Mouse (Mus musculus): ENCODE measurements around the gene Gtf2a2.

The Gtf2a2 gene

GRCm38 (mm10) chr9:70048751-70049415 is 36.5 kb downstream of the Gtf2a2 start:
- in situ Hi-C loops (cut with MboI; ENCODE audit: unreplicated experiment in 2 of 2), result no loop called here

DNA sequence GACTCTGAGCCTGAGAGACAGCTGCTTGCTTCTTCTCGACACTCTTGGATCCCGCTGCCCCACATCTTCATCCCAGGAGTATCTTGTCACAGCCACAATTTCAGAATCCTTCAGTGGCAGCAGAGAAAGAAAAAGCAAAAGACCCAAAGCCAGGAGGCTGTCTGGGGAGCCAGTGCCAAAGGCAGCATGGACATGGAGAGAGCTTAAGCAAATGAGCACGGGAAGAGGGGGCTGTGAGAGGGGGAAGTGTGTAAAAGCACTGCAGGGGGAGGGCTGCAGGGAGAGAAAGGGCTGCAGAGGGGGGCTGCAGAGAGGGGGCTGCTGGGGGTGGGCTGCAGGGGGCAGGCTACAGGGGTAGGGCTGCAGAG is 37.0 kb downstream of the Gtf2a2 start:
- in situ Hi-C loops (cut with MboI; ENCODE audit: unreplicated experiment in 2 of 2), result no loop called here

- in situ Hi-C loops (cut with MboI; ENCODE audit: unreplicated experiment in 2 of 2), result no loop called here
These were observed 37.5 kb downstream of the Gtf2a2 start for GRCm38 (mm10) chr9:70049839-70050238.

GRCm38 (mm10) chr9:70052730-70053129 is 40.4 kb downstream of the Gtf2a2 start:
- in situ Hi-C loops (cut with MboI; ENCODE audit: unreplicated experiment in 2 of 2), result no loop called here

- in situ Hi-C loops (cut with MboI; ENCODE audit: unreplicated experiment in 2 of 2), result no loop called here
These were observed 41.1 kb downstream of the Gtf2a2 start for GRCm38 (mm10) chr9:70053411-70053810.

DNA sequence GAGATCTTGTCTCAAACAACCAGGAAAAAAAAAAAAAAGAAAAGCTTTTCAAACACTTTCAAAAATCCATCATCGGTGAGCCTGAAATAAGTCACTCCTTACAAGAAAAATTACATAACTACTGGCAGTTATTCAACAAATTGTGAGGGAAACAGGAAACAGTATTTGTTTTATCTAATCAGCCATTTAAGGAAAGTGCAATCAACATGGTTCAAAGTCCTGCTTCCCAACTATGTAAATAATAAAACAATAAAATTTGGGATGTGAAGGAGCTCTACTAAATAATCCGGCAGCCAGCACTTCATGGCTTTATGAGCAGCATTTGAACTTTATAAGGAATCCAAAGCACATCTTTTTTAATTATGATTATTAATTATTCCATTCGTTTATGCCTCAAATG is 49.7 kb downstream of the Gtf2a2 start:
- in situ Hi-C loops (cut with MboI; ENCODE audit: unreplicated experiment in 2 of 2), result no loop called here

DNA sequence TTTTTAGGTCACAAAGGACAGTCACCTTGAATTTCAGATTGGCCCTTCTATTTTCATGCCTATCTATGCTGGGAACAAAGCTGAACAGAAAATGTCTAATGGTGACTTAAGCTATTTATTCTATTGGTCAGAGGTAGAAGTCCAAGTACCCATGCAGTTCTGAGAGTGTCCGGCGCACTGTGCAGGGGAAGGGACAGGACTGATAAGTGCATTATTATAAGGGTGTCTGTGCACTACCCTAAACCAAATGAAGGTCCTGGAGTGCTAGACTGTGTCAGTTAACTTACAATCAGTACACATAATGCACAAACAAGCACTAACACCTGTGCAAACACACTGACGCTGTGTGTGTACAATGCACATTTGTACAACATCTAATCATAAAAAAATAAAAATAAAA is 55.1 kb downstream of the Gtf2a2 start:
- in situ Hi-C loops (cut with MboI; ENCODE audit: unreplicated experiment in 2 of 2), result no loop called here

DNA sequence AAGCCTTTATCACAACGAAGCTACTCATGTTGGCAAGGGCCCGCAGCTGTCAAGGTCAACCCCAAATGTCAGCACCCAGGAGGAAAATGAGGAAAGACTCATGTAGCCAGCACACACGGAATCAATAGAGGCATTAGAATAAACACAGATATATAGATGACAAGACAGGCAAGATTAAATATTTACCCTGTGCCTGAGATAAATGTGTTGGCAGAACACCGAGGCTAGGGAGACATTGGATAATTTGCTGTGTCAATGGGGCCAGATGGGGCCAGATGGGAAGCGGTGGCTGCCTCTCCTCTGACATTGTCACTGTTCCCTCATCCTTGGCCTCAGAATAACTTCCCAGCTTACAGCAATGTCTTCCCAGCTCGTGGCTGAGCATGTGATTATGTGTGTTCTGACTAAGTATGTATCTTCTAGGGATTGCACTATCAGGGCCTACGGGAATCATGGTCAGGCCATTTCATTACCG is 57.6 kb downstream of the Gtf2a2 start:
- in situ Hi-C loops (cut with MboI; ENCODE audit: unreplicated experiment in 2 of 2), result loop anchor here in 1 of 2 experiments (10.0 kb wide), 1 partner anchor 565 kb away; no protein-coding TSS in a partner anchor

DNA sequence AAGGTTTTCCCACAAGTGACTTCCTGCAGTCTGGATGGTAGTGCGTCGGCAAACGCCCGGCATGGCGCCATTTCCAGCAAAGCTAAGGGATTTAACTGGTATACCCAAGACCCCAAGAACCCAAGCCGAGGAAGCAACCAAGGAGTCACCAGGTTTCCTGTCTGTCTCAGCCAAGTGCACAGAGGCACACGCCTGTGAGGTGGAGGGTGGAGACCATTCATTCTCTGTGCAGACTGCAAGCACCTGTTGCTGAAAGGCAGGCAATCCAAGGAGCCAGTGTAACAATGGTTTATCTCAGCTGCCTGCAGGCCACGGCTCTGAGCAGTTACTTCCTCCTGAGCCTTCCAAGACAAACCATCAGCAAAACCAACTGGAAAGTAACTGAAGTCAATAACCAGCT is 60.0 kb downstream of the Gtf2a2 start:
- in situ Hi-C loops (cut with MboI; ENCODE audit: unreplicated experiment in 2 of 2), result loop anchor here in 1 of 2 experiments (10.0 kb wide), 1 partner anchor 568 kb away; no protein-coding TSS in a partner anchor
